Mouse (Mus musculus) left cerebral cortex, adult 2 months (tissue): Measurements from ENCODE around the gene Znhit1. TPM values are rescaled to one million over a fixed set of nuclear protein-coding genes. Genes with fewer than 3 reads are reported as not detected.
"Not testable (repeated sequence)": the region's sequence is repeated elsewhere in the genome, so short reads cannot be mapped to it uniquely, and the experiment has no call there.

Source experiments
- DNase-seq, 2 experiments: peaks; one replicate each; pipeline ENCODE4 v3.0.0; 2021 to 2022; ENCODE audit warnings: low spot score in 2 of 2, mixed read lengths in 1 of 2; ENCODE audit errors: extremely low spot score in 1 of 2
- H3K27ac ChIP-seq: fragments of 200-600 bp; 2 replicates; pipeline ENCODE4 v1.8.1; 2022
- H3K4me3 ChIP-seq: fragments of 200-600 bp; 2 replicates; pipeline ENCODE4 v1.8.1; 2022
- CTCF ChIP-seq: fragments of 200-600 bp; IDR thresholded peaks from 2 replicates; pipeline ENCODE4 v1.8.1; 2022; ENCODE audit warnings: antibody characterized with exemption, mild to moderate bottlenecking, moderate library complexity
- intact Hi-C: fragments of 180-260 bp; cut with DNase I; formaldehyde crosslinking; loops from one replicate; pipeline ENCODE4 v1.15.1; 2025
- microRNA-seq, 2 experiments: library from miRNA; unstranded; fragments of <30 nt; microRNA quantifications; one replicate each; pipeline ENCODE4 v1.2.0; 2021
- total RNA-seq, 2 experiments: library from RNA; stranded (reverse); gene quantifications; 2 replicates each; pipeline ENCODE4 v1.2.3; 2021

Gene Znhit1
- total RNA-seq, 2 experiments from 2014 or later, result 82.0 to 91.0 TPM

DNA sequence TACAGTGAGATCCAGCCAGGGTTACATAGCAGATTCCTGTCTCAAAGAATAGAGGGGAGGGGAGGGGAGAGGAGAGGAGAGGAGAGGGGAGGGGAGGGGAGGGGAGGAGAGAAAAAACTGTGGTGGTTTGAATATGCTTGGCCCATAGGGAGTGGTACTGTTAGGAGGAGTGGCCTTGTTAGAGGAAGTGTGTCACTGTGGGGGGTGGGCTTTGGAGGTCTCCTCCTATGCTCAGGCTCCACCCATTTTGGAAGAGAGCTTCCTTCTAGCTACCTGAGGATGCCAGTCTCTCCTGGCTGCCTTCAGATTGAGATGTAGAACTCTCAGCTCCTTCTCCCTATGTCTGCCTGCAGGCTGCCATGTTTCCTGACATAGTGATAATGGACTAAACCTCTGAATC lies 39.9 kb downstream of the Znhit1 start:
- TF ChIP-seq CTCF, result no peak
- H3K4me3 ChIP-seq, result no peak overlapping the region
- intact Hi-C loops, result no loop called here
- H3K27ac ChIP-seq, result no peak overlapping the region
- no peak for DNase-seq

DNA sequence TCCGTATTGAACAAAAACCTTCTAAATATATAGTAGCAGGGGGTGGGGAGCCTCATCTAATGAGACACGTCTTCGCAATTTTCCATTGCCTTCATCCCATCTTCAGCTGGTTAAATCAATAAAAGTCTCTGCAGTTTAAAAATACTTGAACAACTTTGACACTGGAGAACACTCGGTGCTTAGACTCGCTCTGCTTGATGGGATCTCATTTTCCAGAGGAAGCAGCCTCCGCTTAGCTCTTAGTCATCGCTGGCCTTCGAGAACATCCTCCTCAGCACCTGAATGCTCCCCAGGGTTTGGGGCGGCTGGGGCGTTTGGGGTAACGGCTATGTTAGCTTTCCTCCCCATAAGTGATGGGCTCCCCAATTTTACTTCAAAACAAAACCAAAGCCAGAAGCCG lies 42.7 kb downstream of the Znhit1 start:
- Histone ChIP-seq H3K27ac (no peak overlapping the region), H3K4me3 (no peak overlapping the region)
- no peak for DNase-seq
- intact Hi-C loops, result no loop called here
- no peak for TF ChIP-seq CTCF

DNA sequence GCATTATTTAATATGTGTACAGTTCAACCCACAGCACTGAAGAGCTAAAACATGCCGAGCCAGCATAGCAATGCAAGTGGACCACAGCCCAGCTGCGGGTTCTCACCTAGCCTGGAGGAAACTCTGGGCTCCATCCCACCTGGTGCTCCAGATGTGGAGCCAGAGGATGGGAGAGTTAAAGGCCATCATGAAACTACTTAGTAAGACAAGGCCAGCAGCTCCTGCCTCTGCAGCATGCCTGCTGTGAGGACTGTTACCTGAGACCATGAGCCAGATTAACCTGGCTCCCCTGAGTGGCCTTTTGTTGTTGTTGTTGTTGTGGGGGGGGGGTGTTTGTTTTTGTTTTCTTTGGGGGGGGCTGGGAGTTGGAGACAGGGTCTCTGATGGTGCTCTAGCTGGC lies 44.4 kb downstream of the Znhit1 start:
- no peak for DNase-seq
- intact Hi-C loops, result no loop called here
- TF ChIP-seq CTCF, result no peak
- Histone ChIP-seq H3K27ac (no peak overlapping the region), H3K4me3 (no peak overlapping the region)

DNA sequence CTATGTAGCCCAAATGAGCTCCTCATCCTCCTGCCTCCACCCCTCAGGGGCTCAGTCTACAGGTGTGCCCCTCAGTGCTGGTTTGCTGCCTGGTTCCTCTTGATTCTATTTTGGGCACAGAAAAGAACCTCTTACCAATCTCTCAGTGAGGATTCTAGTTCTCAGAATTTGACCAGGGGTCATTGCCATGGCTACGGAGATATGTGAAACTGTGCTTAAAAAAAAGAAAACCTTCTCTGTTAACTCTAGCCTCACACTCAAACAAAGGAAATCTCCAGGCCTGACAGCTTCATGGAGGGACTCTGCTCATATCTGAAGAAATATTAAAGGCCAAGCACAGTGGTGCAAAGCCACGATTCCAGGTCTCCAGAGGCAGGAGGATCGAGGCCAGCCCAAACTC lies 45.0 kb downstream of the Znhit1 start:
- DNase-seq, result no peak
- intact Hi-C loops, result no loop called here
- Histone ChIP-seq H3K27ac (no peak overlapping the region), H3K4me3 (no peak overlapping the region)
- TF ChIP-seq CTCF, result no peak

DNA sequence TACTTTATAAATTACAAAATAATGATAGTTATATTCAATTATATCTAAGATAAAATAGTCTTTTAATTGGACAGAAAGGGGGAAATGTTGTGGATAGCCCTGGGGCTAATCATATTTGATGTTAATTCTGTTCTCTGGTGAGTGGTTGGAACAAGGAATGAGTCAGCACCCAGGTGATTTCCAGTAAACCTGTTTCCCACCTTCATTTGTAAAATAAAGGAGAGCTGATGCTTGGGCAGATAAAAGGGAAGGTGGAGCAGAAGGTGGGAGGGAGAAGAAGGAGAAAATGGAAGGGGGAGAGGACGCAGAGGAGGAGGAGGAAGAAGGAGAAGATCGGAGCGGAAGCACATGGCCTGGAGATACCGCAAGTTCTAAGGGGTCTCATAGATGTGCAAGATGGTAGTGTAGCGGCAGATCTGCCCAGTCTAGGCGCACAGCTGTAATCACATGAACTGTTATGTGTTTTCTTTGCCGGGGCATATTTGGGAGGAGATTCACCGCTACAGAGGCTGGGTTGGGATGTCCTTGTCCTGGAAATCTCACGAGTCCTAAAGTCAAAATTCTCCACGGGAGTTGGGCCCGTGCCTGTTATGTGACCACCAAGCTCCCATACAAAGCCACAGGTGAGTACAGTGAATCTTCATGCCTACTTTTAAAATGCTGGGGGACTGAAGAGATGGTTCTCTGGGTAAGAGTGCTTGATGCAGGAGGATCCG lies 46.8 kb downstream of the Znhit1 start:
- H3K4me3 ChIP-seq, result no peak overlapping the region
- no peak overlapping the region for H3K27ac ChIP-seq
- no peak for DNase-seq
- TF ChIP-seq CTCF, result no peak
- intact Hi-C loops, result no loop called here

DNA sequence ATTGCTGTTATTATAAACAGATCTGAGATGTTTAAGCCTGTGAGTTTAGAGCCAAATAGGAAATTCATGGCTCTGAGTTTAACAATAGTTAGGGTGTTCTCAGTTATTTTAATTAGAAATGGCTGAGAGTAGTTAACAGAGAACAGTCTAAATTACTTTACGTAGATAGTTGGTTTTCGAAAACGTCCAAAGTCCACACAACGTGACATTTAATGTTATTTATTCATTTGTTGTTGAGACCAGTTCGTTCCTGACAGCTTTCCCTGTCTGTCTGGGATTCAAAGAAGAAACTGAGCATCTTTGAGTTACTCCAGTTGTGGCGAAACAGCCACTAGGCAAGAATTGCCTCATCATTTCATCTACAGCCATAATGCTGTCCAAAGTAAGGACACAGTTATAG lies 47.8 kb downstream of the Znhit1 start:
- H3K4me3 ChIP-seq, intact Hi-C loops, DNase-seq, H3K27ac ChIP-seq: not testable (repeated sequence)

DNA sequence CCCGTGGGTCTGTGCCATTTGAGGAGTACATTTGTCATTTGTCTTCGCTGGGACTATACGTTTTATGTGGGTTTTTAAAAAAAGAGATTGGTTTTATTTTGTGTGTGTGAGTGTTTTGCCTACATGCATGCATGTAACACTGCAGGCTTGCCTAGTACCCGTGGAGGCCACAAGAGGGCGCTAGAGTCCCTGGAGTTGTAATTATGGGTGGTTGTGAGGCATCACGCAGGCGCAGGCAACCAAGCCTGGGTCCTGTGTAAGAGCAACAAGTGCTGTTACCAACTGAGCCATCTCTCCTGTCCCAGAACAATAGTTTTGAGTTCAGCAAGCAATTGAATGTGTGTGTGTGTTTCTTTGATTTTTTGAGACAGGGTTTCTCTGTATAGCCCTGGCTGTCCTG lies 48.5 kb downstream of the Znhit1 start:
- peak; percentile 46 for TF ChIP-seq CTCF
- intact Hi-C loops, result no loop called here
- DNase-seq, result no peak
- H3K27ac ChIP-seq, result no peak overlapping the region
- no peak overlapping the region for H3K4me3 ChIP-seq

DNA sequence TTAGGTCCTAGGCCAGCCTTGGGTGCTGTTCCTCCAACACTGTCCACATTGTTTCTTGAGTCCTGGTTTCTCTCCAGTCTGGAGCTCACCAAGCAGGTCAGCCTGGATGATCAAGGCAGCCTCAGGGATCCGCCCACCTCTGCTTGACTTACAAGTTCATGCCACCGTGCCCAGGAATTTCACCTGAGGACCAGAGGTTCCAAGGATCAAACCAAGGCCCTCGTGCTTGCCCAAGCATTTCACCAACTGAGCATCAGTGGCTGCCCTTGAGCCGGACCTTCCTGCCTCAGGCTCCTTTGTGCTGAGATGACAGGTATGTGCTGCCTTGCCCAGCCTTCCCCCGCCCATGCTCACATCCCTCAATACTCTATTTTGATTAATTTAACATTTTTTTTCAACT lies 50.2 kb downstream of the Znhit1 start:
- Histone ChIP-seq H3K27ac (no peak overlapping the region), H3K4me3 (no peak overlapping the region)
- TF ChIP-seq CTCF, result no peak
- intact Hi-C loops, result no loop called here
- no peak for DNase-seq

DNA sequence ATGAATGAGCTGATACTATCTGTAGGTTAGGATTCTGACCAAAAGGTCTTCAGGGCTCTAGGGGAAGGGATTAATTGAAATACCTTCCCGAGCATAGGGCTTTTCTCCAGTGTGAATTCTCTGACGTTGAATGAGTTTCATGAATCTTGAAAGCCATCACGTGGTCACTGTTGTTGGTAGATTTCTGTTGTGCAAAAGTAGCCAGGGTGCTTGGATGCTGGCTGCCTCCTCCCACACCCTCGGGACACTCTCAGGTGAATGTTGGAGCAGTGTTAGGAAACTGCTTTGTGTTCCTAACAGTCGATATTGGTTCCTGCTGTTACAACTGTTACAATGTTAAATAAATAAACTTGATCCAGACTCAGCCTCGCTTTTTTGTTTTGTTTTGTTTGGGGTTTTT lies 51.1 kb downstream of the Znhit1 start:
- intact Hi-C loops, result no loop called here
- no peak overlapping the region for H3K4me3 ChIP-seq

DNA sequence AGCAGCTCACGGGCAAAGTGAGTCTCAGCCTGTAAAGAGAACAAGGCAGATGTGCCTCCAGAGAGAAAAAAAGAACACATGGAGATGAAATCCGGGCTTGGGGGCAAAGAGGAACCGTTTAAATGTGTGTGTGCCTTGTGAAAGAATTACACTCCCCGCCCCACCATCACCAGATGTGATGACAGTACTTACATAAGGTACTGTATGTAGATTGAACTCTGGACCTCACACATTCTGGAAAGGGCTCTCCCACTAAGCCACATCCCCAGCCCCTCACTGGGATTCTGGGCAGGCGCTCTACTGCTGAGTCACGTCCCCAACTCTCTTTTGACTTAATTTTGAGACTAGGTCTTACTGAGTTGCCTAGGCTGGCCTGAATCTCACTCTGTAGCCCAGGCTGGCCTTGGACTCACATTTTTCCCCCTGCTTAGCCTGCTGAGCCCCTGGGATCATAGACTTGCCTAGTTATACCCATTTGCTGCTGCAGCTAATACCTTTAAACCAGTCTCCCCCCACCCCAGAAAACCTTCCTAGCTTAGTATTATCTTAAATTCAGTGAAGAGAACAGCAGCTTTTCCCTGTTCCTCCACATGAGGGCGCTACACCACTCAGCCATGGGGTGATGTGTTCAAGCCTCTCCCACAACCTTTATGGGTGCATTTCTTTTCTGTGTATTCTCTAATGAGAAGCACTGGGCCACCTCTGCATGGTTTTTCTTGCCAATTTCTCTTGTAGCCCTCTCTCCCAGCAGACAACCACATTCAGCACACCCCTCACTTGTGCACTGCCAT lies 51.7 kb downstream of the Znhit1 start:
- peak; percentile 54 for TF ChIP-seq CTCF
- Histone ChIP-seq H3K4me3 (no peak overlapping the region), H3K27ac (no peak overlapping the region)
- DNase-seq, result no peak
- intact Hi-C loops, result no loop called here

More for the DNA sequence above, 51.1 kb downstream of the Znhit1 start:
- no peak for DNase-seq
- H3K27ac ChIP-seq, result no peak overlapping the region
- no peak for TF ChIP-seq CTCF

DNA sequence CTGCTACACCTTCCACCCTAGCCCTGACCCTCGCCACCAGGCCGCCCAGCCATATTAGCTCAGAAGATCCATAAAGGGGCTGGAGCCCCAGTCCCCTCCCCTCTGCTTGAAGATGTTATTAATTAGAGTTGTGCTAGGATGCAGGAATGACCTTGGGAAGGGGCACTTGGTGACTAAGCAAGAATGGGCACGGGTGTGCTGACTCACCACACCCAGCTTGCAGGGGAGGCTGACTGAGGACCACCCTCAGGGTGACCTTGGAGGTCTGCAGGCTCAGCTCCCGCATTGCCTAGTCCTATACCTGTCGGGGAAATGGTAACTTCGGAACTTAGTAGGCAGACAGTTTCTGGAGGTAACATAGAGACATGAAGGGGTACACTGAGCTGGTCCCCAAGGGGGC lies 53.9 kb downstream of the Znhit1 start:
- Histone ChIP-seq H3K4me3 (no peak overlapping the region), H3K27ac (no peak overlapping the region)
- intact Hi-C loops, result no loop called here
- no peak for TF ChIP-seq CTCF
- no peak for DNase-seq

DNA sequence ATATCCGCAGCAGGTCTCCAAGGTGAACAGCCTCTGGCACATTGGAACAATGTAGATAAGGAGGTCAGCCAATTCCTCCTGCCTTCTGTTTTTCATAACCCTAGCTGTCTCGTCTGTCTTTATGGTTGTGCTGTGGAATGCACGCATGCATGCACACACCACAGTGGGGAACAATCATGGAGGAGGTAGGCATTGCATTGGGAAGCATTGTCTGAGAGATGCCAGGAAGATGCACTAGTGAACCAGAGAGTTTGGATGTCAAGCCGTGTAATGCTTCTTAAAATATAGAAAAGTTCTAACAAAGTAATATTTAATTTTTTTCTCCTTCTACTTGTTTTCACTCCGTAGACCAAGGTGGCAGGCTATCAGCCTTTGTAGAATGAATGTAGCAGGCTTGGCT lies 54.9 kb downstream of the Znhit1 start:
- DNase-seq, result no peak
- Histone ChIP-seq H3K27ac (no peak overlapping the region), H3K4me3 (no peak overlapping the region)
- no peak for TF ChIP-seq CTCF
- intact Hi-C loops, result no loop called here

Small RNA genes lying within 50 kb of the gene (microRNA-seq; reads per million reads assigned to microRNA genes)
- gene Mir702, result 234 to 412 reads per million in 2 experiments

Other genes with a start within 250 kb of the Znhit1 start
- 10 to 100 TPM in 1 of 2 experiments, 1 to 10 TPM in 1; 9.4 to 12.8 TPM for gene Col26a1, start 104.8 kb downstream of the Znhit1 start, total RNA-seq
- gene Ift22, start 79.9 kb downstream of the Znhit1 start, total RNA-seq, result 10 to 100 TPM; 94.8 to 95.0 TPM
- gene Fis1, start 34.7 kb downstream of the Znhit1 start, total RNA-seq, result 100 to 1,000 TPM; 256 to 271 TPM
- gene Cldn15, start 21.4 kb downstream of the Znhit1 start, total RNA-seq, result under 1 TPM; 0.30 to 0.32 TPM
- 10 to 100 TPM; 38.7 to 39.1 TPM for gene Plod3, start 1.0 kb downstream of the Znhit1 start, total RNA-seq
- 100 to 1,000 TPM; 433 to 446 TPM for gene Vgf, start 38.4 kb upstream of the Znhit1 start, total RNA-seq
- gene Ap1s1, start 58.1 kb upstream of the Znhit1 start, total RNA-seq, result 100 to 1,000 TPM; 349 to 354 TPM
- 1 to 10 TPM in 1 of 2 experiments, under 1 TPM in 1; 0.91 to 1.1 TPM for gene Serpine1, start 84.2 kb upstream of the Znhit1 start, total RNA-seq
- 1 to 10 TPM; 4.3 to 5.7 TPM for gene Trim56, start 128.2 kb upstream of the Znhit1 start, total RNA-seq
- gene Muc3, start 161.3 kb upstream of the Znhit1 start, total RNA-seq, result not detected
- gene Muc3a, start 224.4 kb upstream of the Znhit1 start, total RNA-seq, result 1 to 10 TPM; 4.6 to 5.4 TPM